Mouse (Mus musculus) thymus, postnatal 0 days (tissue): Measurements from ENCODE around the gene Rbm26. TPM values are rescaled to one million over a fixed set of nuclear protein-coding genes. Genes with fewer than 3 reads are reported as not detected.

Experiments used
- DNase-seq: peaks from one replicate; pipeline ENCODE4 v3.0.0-alpha.2; 2015; ENCODE audit warnings: low spot score
- polyA plus RNA-seq: library from polyadenylated mRNA; unstranded; fragments of >200 nt; fragmentation: Nextera tagmentation; extraction: Ambion mirVana; gene quantifications from 2 replicates; pipeline ENCODE4 v1.2.1, GENCODE M21; 2015

Rbm26 gene
- 30.9 and 46.4 TPM in 2 replicates for polyA plus RNA-seq

DNA sequence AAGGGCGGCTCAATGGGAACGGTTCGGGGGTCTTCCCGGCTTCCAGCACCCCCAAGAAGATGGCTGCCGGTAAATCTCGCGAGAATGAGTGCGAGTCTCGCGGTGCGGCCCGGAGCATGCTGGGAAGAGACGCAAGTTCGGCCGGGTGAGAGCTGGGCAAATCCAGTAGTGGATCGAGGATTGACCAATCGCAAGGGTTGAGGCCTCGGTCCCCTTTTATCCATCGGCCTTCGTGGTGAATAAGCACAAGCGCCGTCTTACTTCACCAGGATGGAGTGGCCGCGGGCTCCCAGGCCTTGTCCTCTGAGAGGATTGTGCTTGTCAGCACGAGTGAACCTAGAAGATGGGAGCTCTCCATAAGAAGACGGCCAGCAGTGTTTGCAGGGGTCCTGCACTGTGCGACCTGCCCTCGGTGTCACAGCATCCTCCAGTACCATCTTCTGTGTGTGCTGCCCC lies at the start of gene Rbm26:
Gene Rbm26 (minus strand): TSS at position 90 of the 456 bp plus-strand sequence.
- peak; percentile 94 for DNase-seq

DNA sequence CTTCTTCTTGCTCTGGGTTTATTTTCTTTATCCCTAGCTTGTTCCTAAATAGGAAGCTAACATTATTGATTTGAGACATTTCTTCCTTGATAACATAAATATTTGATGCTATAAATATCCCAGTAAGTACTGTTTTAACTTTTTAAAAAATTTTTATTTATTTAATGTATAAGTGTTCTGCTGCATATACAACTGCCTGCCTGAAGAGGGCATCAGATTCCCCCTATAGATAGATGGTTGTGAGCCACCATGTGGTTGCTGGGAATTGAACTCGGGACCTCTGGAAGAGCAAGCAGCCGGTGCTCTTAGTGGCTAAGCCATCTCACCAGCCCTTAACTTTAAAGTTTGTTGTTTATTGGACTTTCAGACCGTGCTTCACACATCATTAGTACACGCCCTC lies 48.7 kb upstream of the Rbm26 start:
- no peak for DNase-seq

DNA sequence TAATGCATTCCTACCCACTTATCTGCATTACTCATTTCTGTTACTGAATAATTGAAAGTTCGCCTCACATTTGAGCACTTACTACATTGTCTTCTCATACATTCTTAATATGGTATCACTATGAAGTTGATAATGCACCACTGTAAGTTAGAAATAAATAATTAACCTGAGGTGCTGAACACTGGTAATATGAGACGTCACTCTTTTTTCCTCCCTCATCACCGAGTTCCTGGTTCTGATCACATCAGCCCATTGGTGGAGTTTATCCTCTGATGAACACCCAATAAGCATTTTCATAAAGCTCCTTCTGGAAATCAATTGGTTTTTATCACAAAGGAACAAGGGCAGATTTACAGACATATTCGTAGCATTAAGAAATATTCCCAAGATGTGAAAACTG lies 45.1 kb upstream of the Rbm26 start:
- DNase-seq = no peak

DNA sequence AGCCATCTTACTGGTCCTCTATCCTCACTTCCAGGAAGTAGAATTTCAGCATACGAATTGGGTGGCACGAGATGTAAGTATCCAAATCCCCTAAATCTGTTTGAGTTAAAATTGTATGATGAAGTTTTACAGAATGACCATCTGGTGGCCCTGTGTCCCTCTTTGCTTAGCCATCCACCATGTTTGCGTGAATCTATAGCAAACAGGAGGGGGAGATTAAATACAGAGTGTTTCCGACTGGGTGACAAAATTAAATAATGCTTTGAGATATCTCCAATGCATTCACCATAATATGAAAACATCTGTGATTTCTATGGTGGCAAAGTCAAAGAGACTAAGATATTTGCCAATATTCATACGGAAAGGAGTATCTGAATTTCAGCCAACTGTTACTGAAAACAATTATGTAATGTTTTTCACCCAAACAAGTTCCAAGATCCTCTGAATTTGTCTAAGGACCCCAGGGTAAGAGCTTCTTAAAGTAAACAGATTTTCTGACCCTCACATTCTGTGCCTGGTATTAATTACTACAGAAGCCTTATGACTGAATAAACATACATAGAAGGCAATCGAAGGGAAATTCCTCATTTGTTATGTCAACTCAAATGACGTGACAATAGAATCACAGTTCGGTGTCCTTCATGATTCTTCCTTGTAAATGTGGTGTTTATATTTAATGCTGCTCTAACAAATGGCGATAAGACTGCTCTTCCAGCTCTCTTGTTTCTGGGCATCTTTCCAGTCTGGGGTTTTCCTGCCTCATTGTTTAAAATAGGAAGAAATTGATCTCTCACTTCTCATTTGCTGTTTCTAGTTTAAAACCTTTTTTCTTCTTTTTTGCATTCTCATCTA lies 42.6 kb upstream of the Rbm26 start:
- no peak for DNase-seq

DNA sequence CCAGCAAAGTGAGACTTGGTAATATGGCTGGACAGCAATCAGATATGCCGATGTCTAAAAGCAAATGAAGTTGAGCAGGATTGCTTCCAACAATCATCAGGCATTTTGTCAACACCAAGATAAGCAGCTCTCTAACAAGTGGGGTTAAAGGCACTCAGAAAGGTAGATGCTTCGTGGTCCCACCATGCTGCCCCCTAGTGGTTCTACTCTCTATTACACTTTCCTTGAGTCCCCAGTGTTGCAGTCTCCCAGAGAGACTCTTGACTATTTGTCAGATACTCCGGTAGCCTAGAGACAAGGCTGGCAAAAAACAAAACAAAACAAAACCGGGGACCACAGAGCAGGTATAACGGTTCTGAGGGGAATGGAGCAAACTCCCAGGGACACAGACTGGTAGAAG lies 21.3 kb upstream of the Rbm26 start:
- DNase-seq = peak; percentile 54

DNA sequence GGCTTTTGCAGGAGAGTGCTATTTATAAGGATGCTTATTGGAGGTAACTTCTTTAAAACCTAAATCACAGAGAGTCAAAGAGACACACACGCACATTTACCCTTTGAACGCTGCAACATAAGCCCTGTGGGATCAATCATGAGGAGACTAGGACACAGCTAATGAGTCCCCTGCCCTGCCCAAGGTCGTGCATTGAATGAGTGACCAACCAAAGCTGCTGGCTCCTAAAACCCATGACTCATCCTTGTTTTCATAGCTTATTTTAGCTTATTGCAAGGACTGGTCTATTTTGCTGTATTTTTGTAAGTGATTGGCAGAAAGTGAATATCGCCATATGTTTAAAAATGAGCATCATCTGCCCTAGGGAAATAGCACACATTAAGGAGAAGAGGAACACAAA lies 17.6 kb upstream of the Rbm26 start:
- no peak for DNase-seq

DNA sequence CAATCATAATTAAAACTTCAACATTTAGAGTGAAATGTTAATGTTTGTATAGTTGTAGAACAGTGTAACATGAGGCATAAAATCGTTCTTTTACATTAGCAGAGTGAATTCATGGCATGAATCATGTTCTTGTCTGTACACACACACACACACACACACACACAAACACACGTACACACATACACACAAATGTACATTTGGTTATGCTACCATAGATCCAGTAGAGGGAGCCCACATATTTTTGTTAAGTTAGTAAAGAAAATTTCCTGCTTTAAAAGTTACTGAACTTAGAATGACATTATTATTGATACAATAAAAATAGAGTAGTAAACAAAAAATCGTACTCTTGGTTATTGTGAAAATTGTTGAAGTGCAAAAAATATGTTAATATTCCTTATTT lies 7.7 kb upstream of the Rbm26 start:
- peak; percentile 17 for DNase-seq

DNA sequence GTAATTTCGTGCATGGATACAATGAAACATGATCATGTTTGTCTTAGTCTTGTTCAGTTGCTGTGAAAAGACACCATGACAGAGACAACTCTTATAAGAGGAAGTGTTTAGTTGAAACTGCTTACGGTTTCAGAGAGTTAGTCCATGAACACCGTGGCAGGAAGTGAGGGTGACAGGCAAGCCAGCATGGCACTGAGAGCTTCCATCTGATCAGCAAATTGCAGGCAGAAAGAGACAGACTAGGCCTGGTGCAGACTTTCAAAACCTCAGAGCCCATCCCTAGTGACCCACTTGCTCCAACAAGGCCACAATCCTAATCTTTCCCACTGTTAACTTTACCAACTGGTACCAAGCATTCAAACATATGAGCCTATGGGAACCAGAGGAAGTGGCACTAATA lies 5.7 kb upstream of the Rbm26 start:
- no peak for DNase-seq

DNA sequence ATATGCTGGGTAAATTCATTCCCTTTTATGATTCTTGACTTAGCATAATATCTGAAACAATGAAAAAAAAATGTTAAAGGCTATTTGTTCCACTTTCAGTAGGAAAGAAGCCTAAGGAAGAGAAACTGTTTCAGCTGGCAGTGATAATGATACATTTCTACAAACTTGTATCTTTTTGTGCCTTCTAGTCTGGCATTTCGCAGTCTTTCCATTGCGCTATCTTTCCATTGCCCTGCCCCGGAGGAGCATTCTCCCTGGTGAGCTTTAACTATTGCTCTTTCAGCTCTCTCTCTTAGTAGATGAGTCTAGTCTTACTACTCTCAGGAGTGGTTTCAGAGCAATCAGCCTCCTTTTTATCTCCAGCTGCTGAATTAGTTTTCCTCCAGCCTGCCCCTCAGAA lies 2.6 kb upstream of the Rbm26 start:
- DNase-seq = no peak

DNA sequence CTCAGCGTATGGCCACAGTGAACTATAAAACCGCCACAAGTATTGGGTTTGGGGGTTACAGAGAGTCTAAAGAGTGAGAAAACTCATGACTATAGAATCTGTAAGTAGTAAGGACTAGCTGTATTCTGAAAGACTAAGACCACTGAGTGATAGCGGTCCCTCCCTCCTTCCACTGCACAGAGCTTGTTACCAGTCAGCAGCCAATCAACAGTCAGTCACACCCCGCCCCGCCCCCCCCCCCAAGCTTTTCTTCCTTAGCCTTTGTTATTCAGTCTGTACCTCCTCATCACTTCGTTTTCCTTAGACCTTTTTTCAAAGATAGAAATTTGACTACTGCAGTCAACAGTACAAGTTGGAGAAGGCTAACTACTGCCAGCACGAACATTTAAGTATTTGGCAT lies 1.9 kb upstream of the Rbm26 start:
- DNase-seq = no peak

DNA sequence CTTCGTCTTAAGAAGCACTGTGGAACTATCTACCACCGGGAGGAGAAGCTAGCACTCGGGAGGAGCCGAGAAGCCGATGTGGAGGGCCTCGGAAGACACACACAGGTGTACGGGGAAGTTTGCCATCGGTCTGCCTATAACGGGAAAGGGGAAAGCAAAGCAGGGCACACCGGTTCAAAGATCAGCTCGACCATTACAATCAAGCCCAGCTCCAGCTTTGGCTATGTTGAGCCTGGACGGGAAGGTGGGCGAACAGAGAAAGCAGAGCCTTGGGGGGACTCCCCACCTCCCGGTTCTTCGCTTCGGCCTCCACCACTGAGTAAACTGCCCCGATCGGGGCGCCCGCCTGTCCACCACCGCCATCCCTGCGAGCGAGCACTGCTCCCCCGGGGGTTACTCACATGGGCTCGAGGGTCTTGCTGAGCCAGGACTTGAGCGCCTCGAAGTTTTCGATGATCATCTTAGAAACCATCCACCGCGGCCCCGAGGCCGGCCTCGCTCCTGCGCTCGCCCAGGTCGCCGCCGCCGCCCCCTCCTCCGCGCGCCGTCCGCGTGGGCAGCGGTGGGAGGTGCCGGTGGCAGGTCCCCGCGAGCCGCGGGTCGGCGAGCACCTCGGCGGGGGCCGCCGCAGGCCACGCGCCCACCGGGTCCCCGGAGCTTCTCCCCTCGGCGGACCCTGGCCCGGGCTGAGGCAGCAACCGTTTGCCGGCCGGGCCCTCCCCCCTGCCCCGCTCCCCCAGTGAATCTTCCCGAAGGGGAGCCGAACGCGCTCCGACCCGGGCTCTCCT lies 552 bp downstream of the Rbm26 start:
- DNase-seq = peak; percentile 46

DNA sequence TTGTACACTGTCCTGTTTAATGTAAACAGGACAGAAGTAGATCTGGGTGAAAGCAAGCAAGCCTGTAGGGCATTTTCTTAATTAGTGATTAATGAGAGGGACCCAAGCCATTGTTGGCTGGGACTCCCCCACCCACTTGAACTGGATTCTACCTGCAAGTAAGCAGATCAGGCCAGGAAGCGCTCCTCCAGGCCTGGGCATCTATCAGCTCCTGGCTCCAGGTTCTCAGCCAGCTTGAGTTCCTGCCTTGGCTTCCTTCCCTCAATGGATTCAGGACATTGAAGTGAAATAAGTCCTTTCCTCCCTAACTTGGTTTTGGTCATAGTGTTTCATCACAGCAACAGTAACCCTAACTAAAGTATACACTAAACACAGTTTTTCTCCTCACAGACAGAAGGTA lies 9.9 kb downstream of the Rbm26 start:
- DNase-seq = no peak

DNA sequence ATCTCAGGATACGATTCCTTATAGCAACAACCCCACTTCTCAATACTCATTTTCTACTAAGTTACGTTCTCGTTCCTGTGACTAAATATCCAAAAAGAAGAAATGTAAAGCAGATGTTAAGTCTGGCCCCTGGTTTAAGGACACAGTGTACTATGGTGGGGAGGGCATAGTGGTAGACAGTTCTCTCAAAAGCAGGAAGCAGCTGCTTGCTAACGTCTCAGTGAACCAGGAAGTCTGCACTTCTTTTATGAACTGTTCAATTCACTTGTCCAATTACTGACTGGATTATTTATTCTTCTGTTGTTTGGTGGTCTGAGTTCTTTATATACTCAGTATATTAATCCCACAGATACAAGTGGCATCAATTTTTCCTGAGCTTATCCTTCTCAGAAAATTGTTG lies 12.3 kb downstream of the Rbm26 start:
- peak; percentile 49 for DNase-seq

DNA sequence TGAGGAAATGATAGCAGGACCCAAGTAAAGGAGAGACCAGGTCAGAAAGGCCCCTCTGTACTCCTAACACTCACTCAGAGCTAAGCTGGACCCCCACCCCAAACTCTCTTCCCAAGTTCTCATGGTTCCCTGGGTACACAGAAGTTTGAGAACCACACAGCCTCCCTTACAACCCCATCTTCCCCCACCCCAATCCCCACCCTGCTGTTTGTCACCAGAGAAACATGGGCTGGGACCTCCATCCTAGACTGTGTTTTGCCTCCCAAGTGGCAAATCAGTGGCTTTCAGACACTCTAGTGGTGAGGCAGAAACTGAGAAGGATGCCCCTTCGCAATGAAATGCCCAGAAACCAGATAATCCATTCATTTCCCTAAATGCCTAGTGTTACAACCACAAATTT lies 15.8 kb downstream of the Rbm26 start:
- DNase-seq = no peak

DNA sequence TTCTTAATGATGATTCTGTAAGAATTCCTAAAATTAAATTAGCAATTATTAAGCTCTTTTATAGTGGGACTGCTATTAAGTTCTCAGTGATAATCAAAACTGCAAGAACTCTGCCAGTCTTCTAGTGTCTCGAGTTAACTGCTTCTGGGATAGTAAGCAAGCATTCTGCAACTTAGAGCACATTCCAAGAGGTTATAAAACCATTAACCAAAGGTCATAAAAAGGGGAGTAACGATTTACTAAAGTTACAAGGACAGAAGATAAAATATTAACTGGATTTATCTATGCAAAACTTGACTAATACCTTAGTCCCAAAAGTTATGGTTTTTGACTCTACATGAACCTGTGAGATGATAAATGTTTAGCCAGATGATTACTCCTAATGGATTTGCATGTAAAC lies 18.6 kb downstream of the Rbm26 start:
- no peak for DNase-seq

DNA sequence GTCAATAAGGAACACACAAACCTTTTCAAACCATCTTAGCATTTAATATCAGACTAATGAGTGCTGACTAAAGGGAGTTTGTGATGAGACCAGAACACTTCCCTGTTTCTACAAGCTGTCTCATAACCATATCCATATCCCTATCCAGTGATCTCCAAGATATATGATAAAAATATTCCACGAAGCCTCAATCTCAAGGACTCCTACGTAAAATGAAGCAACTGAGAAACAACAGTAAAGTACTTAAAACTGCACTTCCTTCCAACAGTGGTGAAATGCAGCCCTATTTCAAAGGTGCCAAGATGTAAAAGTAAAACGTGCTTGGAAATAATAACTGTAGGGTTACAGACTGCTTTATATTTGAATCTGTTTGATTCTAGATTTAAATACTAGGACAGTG lies 43.1 kb downstream of the Rbm26 start:
- DNase-seq = no peak

DNA sequence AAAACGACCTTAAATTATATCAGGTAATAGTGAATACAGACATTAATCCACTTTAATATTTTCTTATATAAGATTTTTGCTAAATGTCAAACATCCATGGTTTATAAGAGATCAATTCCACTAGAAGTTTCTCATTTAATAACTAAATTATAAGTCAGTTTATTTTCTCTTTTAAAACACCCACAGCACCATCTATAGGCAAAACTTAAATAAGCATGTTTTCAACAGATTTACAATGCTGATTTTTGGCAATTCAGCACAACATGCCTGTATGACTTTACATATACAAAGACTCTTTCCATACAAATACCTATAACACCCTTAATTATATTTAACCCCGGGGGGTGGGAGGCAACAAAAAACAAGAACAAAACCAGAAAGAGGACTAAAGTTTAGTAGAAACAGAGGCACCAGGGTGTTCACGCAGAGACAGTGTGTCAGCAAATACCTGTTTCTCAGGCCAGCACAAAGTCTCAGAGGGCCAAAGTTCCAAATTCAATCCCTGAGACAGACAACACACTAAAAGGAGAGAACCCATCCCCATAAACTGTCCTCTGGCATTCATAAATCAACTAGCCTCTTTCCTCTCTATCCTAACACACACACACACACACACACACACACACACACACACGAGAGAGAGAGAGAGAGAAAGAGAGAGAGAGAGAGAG lies 49.3 kb downstream of the Rbm26 start:
- DNase-seq = no peak

DNA sequence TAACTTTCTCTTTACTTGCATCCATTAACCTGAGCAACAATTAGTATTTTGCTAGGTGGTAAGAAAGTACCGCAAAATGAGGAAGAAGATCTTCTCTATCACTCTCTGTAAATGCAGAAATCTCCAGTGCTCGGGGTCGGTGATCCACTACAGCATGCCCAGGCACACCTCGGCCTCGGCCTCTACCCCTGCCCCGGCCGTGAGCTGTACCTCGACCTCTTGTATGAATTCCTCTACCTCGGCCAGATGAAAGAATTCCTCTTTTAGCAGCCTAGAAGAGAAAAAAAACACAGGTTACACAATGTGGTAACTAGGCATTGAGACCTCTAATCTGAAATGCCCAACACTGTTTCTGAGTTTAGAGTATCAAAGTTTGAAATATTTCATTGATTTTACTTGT lies 52.6 kb downstream of the Rbm26 start:
- DNase-seq = no peak

DNA sequence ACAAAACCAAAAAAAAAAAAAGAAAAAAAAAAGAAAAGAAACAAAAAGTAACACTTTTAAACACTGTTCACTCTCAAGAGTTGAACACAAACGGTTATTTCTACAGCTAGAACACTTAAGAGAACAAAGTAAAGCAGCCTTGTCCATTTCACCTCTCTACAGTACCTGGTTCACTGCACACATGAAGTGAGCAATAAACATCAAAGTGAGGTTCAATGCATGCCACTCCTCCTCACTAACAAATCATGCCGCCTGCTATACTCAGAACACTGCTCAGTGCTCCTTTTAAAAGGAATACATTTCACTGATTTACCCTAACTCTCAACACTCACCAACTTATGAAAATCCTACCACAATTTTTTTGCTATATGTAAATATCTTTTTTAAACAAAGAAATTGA lies 61.7 kb downstream of the Rbm26 start:
- DNase-seq = no peak

DNA sequence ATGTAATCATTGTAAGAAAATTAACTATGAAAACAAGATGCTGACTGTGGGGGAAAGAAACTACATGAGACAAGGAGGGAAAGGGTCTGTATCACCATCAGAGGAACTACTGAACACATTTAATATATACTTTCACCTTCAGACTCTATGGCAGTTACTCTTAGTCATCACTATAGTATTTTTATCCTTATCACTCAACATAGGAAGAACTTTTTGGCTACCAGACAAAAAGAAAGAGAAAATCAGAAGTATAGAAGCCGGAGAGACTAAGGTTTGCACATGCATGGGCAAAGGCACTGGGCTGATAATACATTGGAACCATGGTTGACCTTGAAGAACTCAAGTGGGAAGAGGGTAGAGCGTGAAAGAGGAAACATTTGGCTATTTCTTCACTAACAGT lies 70.9 kb downstream of the Rbm26 start:
- no peak for DNase-seq

DNA sequence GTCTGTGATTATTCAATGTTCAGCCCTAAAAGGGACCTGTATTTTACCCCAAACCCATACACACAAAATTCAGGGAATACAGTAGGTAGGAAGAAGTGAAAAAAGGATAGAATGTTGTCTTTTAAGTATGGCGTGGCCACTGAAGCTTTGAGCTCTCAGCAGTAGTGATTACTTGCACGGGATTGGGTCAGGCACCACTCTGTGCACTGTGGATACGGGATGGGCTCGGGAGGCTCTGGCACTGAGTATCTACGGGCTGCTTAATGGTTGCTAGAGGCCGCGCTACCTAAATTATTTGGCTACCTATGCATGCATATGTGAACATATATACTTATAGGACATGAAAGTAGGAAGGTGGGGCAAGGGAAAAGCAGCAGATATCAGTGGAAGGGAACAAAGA lies 78.3 kb downstream of the Rbm26 start:
- no peak for DNase-seq

DNA sequence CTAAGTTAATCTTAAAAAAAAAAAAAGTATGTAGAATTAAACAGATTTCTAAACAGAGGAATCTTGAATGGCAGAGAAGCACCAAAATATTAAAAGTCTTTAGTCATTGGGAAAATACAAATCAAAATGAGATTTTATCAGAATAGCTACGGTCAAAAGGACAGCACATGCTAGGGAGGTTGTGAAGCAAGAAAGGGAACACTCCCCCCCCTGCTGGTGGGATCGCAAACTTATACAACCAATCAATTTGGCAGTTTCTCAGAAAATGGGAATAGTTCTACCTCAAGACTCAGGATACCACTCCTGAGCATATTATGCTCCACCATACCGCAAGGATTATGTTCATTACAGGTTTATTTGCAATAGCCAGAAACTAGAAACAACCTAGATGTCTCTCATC lies 80.9 kb downstream of the Rbm26 start:
- DNase-seq = no peak
